Mouse (Mus musculus): Measurements from ENCODE around the gene 1700015F17Rik.

DNA sequence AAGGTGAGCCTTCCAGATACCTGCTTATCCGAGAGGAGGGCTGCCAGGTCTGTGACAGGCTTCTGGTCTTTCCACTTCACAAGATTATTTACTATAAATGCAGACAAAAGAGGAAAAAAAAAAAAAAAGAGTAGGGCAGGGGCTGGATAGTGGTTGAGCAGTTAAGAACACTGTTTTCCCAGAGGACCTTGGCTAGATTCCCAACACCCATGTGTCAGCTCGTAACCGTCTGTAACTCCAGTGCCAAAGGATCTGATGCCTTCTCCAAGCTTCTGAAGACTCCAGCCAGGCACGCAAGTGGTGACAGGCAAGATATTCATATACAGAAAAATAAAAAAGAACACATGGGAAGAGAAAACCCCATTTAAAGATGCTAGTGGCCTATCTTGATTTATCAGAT, 24.4 kb upstream of the 1700015F17Rik start:
- no peak for TF ChIP-seq GATA1 (IDR thresholded peaks at IDR 0.05; ENCODE audit: borderline replicate concordance, low read length)
- no peak for TF ChIP-seq FLI1 (IDR thresholded peaks at IDR 0.05; ENCODE audit: low read length)

All from megakaryocyte, embryonic 14.5 days (primary cell).